14 mouse cellular contexts compared by ENCODE assay signal in genomic region chr19:7170916-7171315, GRCm38 (mm10). TPM values are rescaled to one million over a fixed set of nuclear protein-coding genes. Genes with fewer than 3 reads are reported as not detected.
DNase-seq lines count a peak whose midpoint lies in the region; ATAC-seq and TF ChIP-seq lines count a peak whose summit lies in the region.
"Had no signal": no experiment of that assay in that cellular context is flagged by ENCODE, and none has a peak within 500 bp of the region (broad histone marks: within the 10 kb centered on the region; RNA-seq: fewer than 3 reads in every experiment).

No protein-coding gene starts in this region.

- H3K4me1 ChIP-seq in kidney, postnatal 0 days (replicated peaks; ENCODE audit: insufficient read depth, low read length) = peaks cover 22% of the 10 kb centered on the region
- H3K4me1 ChIP-seq in intestine, embryonic 16.5 days (ENCODE audit: control insufficient read depth, insufficient read depth, low read length) = peaks cover 26% of the 10 kb centered on the region

- H3K4me3 ChIP-seq in gastrocnemius, adult 2 months = no peak overlapping the region
- H3K4me3 ChIP-seq in kidney, postnatal 0 days (replicated peaks; ENCODE audit: low read depth, low read length) = no peak overlapping the region
- H3K4me3 ChIP-seq in intestine, embryonic 16.5 days (ENCODE audit: low read length) = no peak overlapping the region
- H3K4me3 ChIP-seq: embryonic facial prominence, embryonic 12.5 days; heart, adult 2 months; liver, embryonic 12.5 days; megakaryocyte, embryonic 14.5 days had no signal

- H3K27ac ChIP-seq in gastrocnemius, adult 2 months = peak overlapping the region; percentile 77
- peak overlapping the region; percentile 39; the same call in 1 of the 2 replicates for H3K27ac ChIP-seq in kidney, postnatal 0 days
- H3K27ac ChIP-seq in intestine, embryonic 16.5 days (ENCODE audit: low read length) = no peak overlapping the region
- H3K27ac ChIP-seq: heart, adult 2 months; liver, embryonic 12.5 days had no signal

- no peak for TF ChIP-seq CTCF in gastrocnemius, adult 2 months (IDR thresholded peaks at IDR 0.05)
- no peak for TF ChIP-seq CTCF in kidney, postnatal 0 days (IDR thresholded peaks at IDR 0.05; ENCODE audit: low read depth)

- ATAC-seq in kidney, postnatal 0 days (replicated peaks; ENCODE audit: low FRiP score, low read depth) = no peak
- peak; percentile 45 for ATAC-seq in intestine, embryonic 16.5 days
- ATAC-seq: liver, embryonic 12.5 days had no signal

- WGBS in kidney, postnatal 0 days = 61% methylated on average over 6 of the region's 6 CpGs
- 64% methylated on average over 6 of the region's 6 CpGs for WGBS in intestine, embryonic 16.5 days

- H3K9ac ChIP-seq in kidney, postnatal 0 days (ENCODE audit: low read depth, low read length) = no peak overlapping the region
- H3K9ac ChIP-seq in intestine, embryonic 16.5 days (ENCODE audit: low read depth, low read length) = no peak overlapping the region
- H3K9ac ChIP-seq: embryonic facial prominence, embryonic 12.5 days; liver, embryonic 12.5 days had no signal

- intact Hi-C loops in gastrocnemius, adult 2 months (cut with DNase I) = no loop called here
- intact Hi-C loops in gastrocnemius, postnatal 36 days (cut with DNase I) = no loop called here
- intact Hi-C loops in left cerebral cortex, postnatal 4 days (cut with DNase I) = no loop called here

- no peaks in the 10 kb centered on the region for H3K9me3 ChIP-seq in kidney, postnatal 0 days (replicated peaks; ENCODE audit: low read length)
- H3K9me3 ChIP-seq in intestine, embryonic 16.5 days (ENCODE audit: control insufficient read depth, low read length) = no peaks in the 10 kb centered on the region
- H3K9me3 ChIP-seq: embryonic facial prominence, embryonic 12.5 days; liver, embryonic 12.5 days; megakaryocyte, embryonic 14.5 days had no signal

- no peaks in the 10 kb centered on the region for H3K36me3 ChIP-seq in kidney, postnatal 0 days (ENCODE audit: insufficient read depth, low read length)
- H3K36me3 ChIP-seq in intestine, embryonic 16.5 days (ENCODE audit: control insufficient read depth, insufficient read depth, low read length) = no peaks in the 10 kb centered on the region
- H3K36me3 ChIP-seq: embryonic facial prominence, embryonic 12.5 days; liver, embryonic 12.5 days had no signal

- DNase-seq in gastrocnemius, adult 2 months = peak; percentile 67
- DNase-seq in gastrocnemius, postnatal 36 days = no peak
- DNase-seq in kidney, postnatal 0 days (ENCODE audit: low spot score) = no peak
- no peak for DNase-seq in kidney, adult 18-20 months
- peak; percentile 53 to 65 for DNase-seq in adrenal gland, postnatal 36 days
- no peak for DNase-seq in left cerebral cortex, postnatal 4 days
- DNase-seq: cerebellum, postnatal 36 days; heart, adult 2 months; right cerebral cortex, postnatal 25 days; thymus, postnatal 14 days had no signal

- peaks cover 4% of the 10 kb centered on the region; the same call in 1 of the 2 replicates for H3K27me3 ChIP-seq in kidney, postnatal 0 days (ENCODE audit: insufficient read depth, low read length)
- H3K27me3 ChIP-seq in intestine, embryonic 16.5 days (replicated peaks; ENCODE audit: control insufficient read depth, insufficient read depth, low read length) = peaks cover 21% of the 10 kb centered on the region

- no peak overlapping the region for H3K4me2 ChIP-seq in kidney, postnatal 0 days (ENCODE audit: low read length)
- H3K4me2 ChIP-seq in intestine, embryonic 16.5 days (ENCODE audit: low read depth, low read length) = no peak overlapping the region
- H3K4me2 ChIP-seq: embryonic facial prominence, embryonic 12.5 days; liver, embryonic 12.5 days had no signal

RNA-seq across cellular contexts. Expression of gene Otub1, which starts 35.2 kb away (rescaled TPM):
- 10 to 100 TPM; 45.0 to 50.3 TPM for total RNA-seq in gastrocnemius, adult 2 months (2021)
- 10 to 100 TPM; 45.4 to 49.9 TPM for total RNA-seq in gastrocnemius, postnatal 36 days (2021)
- polyA plus RNA-seq in kidney, postnatal 0 days (2015; fragmentation: Nextera tagmentation; extraction: Ambion mirVana) = 197 and 209 TPM in 2 replicates
- 100 to 1,000 TPM; 118 to 130 TPM for total RNA-seq in adrenal gland, postnatal 36 days (2021)
- 162 and 166 TPM in 2 replicates for polyA plus RNA-seq in intestine, embryonic 16.5 days (2015; fragmentation: Nextera tagmentation; extraction: Ambion mirVana)
- total RNA-seq in left cerebral cortex, postnatal 4 days (2021) = 100 to 1,000 TPM; 181 TPM

RNA-seq across cellular contexts. Expression of gene Cox8a, which starts 46.5 kb away (rescaled TPM):
- 100 to 1,000 TPM in 1 of 2 experiments, 10 to 100 TPM in 1; 72.4 to 113 TPM for total RNA-seq in gastrocnemius, adult 2 months (2021)
- total RNA-seq in gastrocnemius, postnatal 36 days (2021) = 10 to 100 TPM; 80.2 to 87.0 TPM
- 2,325 and 2,471 TPM in 2 replicates for polyA plus RNA-seq in kidney, postnatal 0 days (2015; fragmentation: Nextera tagmentation; extraction: Ambion mirVana)
- total RNA-seq in adrenal gland, postnatal 36 days (2021) = 1,000 to 10,000 TPM; 1,022 to 1,091 TPM
- 1,467 and 1,508 TPM in 2 replicates for polyA plus RNA-seq in intestine, embryonic 16.5 days (2015; fragmentation: Nextera tagmentation; extraction: Ambion mirVana)
- 100 to 1,000 TPM; 469 to 499 TPM for total RNA-seq in left cerebral cortex, postnatal 4 days (2021)

Comparison
In these comparisons a context has a peak if more than half of its experiments do, and no peak if none do; other contexts are left out.
1. DNase-seq: peak in gastrocnemius, adult 2 months (single experiment) and adrenal gland, postnatal 36 days (2 of 2); none in gastrocnemius, postnatal 36 days (0 of 2), kidney, postnatal 0 days (single experiment), kidney, adult 18-20 months (single experiment) and left cerebral cortex, postnatal 4 days (single experiment).
2. RNA of gene Cox8a, which starts 46.5 kb away (total RNA-seq): 1,022 to 1,091 TPM in adrenal gland, postnatal 36 days and 469 to 499 TPM in left cerebral cortex, postnatal 4 days; 72.4 to 113 TPM in gastrocnemius, adult 2 months and 80.2 to 87.0 TPM in gastrocnemius, postnatal 36 days; every median in the first group is over 4 times any median in the second.